Mouse (Mus musculus) erythroblast, embryonic 14.5 days (primary cell): ENCODE measurements around the gene Plgrkt.

ENCODE experiments used
- GATA1 ChIP-seq: IDR thresholded peaks from 2 replicates; pipeline ENCODE4 v1.6.1; 2012; ENCODE audit warnings: low read length, inconsistent platforms, mixed read lengths
- TAL1 ChIP-seq: IDR thresholded peaks from 3 replicates; pipeline ENCODE4 v1.6.1; 2012; ENCODE audit warnings: low read length, inconsistent platforms, mixed read lengths

- TF ChIP-seq GATA1, result no peak
- no peak for TF ChIP-seq TAL1
Observed at GRCm38 (mm10) chr19:29384412-29384811, 17.2 kb upstream of the Plgrkt start.
